Mouse (Mus musculus) E14TG2a.4 (cell line): Measurements from ENCODE around the gene Aarsd1.
"Not testable (repeated sequence)": the region's sequence is repeated elsewhere in the genome, so short reads cannot be mapped to it uniquely, and the experiment has no call there.

Experiments
- CTCF ChIP-seq: conservative IDR thresholded peaks from 2 replicates; pipeline ENCODE4 v1.5.1; 2014; ENCODE audit warnings: low read length
- NANOG ChIP-seq: IDR thresholded peaks from 2 replicates; pipeline ENCODE4 v1.6.1; 2014; ENCODE audit warnings: borderline replicate concordance, low read length, mixed read lengths
- POU5F1 ChIP-seq: IDR thresholded peaks from 2 replicates; pipeline ENCODE4 v1.6.1; 2014; ENCODE audit warnings: low read length, borderline replicate concordance

- not testable (repeated sequence) for TF ChIP-seq CTCF, NANOG, POU5F1
These were observed 29.4 kb upstream of the Aarsd1 start for GRCm38 (mm10) chr11:101446860-101447259.
